Mouse (Mus musculus): ENCODE data around the gene Atg14. TPM values are rescaled to one million over a fixed set of nuclear protein-coding genes. Genes with fewer than 3 reads are reported as not detected.
"Not testable (repeated sequence)": the region's sequence is repeated elsewhere in the genome, so short reads cannot be mapped to it uniquely, and the experiment has no call there.

The Atg14 gene
- total RNA-seq (2021) = 10 to 100 TPM; 13.6 to 16.0 TPM
- long read RNA-seq, experiment 1, transcript Atg14-201 (10 exons, 3,450 nt) = major isoform, 16 of 17 reads
- long read RNA-seq, experiment 1, partial matches to known transcripts = 0 of 17 reads
- long read RNA-seq, experiment 1, other reads (novel, unspliced or antisense) = 1 of 17 reads
- long read RNA-seq, experiment 2, transcript Atg14-201 (10 exons, 3,450 nt) = major isoform, 41 of 45 reads
- long read RNA-seq, experiment 2, partial matches to known transcripts = 4 of 45 reads
- long read RNA-seq, experiment 2, other reads (novel, unspliced or antisense) = 0 of 45 reads

GRCm38 (mm10) chr14:47570549-47570948 is at the start of gene Atg14:
Atg14 (minus strand) TSS chr14:47570649.
- DNase-seq (ENCODE audit: low spot score in 2 of 2) = not testable (repeated sequence)

GRCm38 (mm10) chr14:47618891-47619290 is 48.4 kb upstream of the Atg14 start:
- DNase-seq (ENCODE audit: low spot score in 2 of 2) = no peak

- DNase-seq (ENCODE audit: low spot score in 2 of 2) = no peak
Measured at GRCm38 (mm10) chr14:47613254-47613653, 42.8 kb upstream of the Atg14 start.

- peak; percentile 43 to 46 for DNase-seq (ENCODE audit: low spot score in 2 of 2)
Measured at GRCm38 (mm10) chr14:47597942-47598388, 27.5 kb upstream of the Atg14 start.

GRCm38 (mm10) chr14:47594426-47595103 is 24.1 kb upstream of the Atg14 start:
- DNase-seq (ENCODE audit: low spot score in 2 of 2) = no peak

- no peak for DNase-seq (ENCODE audit: low spot score in 2 of 2)
Measured at GRCm38 (mm10) chr14:47590391-47590975, 20.0 kb upstream of the Atg14 start.

- no peak for DNase-seq (ENCODE audit: low spot score in 2 of 2)
Measured at GRCm38 (mm10) chr14:47589444-47589843, 19.0 kb upstream of the Atg14 start.

- no peak for DNase-seq (ENCODE audit: low spot score in 2 of 2)
Measured at GRCm38 (mm10) chr14:47584346-47584745, 13.9 kb upstream of the Atg14 start.

- no peak for DNase-seq (ENCODE audit: low spot score in 2 of 2)
Measured at GRCm38 (mm10) chr14:47581681-47582080, 11.2 kb upstream of the Atg14 start.

- DNase-seq (ENCODE audit: low spot score in 2 of 2) = no peak
Measured at GRCm38 (mm10) chr14:47581280-47581679, 10.8 kb upstream of the Atg14 start.

GRCm38 (mm10) chr14:47578086-47578485 is 7.6 kb upstream of the Atg14 start:
- peak; percentile 28 to 31 for DNase-seq (ENCODE audit: low spot score in 2 of 2)

- no peak for DNase-seq (ENCODE audit: low spot score in 2 of 2)
Measured at GRCm38 (mm10) chr14:47576687-47577086, 6.2 kb upstream of the Atg14 start.

- no peak for DNase-seq (ENCODE audit: low spot score in 2 of 2)
Measured at GRCm38 (mm10) chr14:47574721-47575120, 4.3 kb upstream of the Atg14 start.

- DNase-seq (ENCODE audit: low spot score in 2 of 2) = no peak
Measured at GRCm38 (mm10) chr14:47572707-47573106, 2.3 kb upstream of the Atg14 start.

- peak; percentile 94 to 95 for DNase-seq (ENCODE audit: low spot score in 2 of 2)
Measured at GRCm38 (mm10) chr14:47567962-47568652, 2.3 kb downstream of the Atg14 start.

- DNase-seq (ENCODE audit: low spot score in 2 of 2) = no peak
Measured at GRCm38 (mm10) chr14:47563106-47563505, 7.3 kb downstream of the Atg14 start.

GRCm38 (mm10) chr14:47562530-47562929 is 7.9 kb downstream of the Atg14 start:
- DNase-seq (ENCODE audit: low spot score in 2 of 2) = no peak

- DNase-seq (ENCODE audit: low spot score in 2 of 2) = no peak
Measured at GRCm38 (mm10) chr14:47560714-47561113, 9.7 kb downstream of the Atg14 start.

GRCm38 (mm10) chr14:47555225-47555624 is 15.2 kb downstream of the Atg14 start:
- no peak for DNase-seq (ENCODE audit: low spot score in 2 of 2)

- DNase-seq (ENCODE audit: low spot score in 2 of 2) = no peak
Measured at GRCm38 (mm10) chr14:47554236-47554635, 16.2 kb downstream of the Atg14 start.

- DNase-seq (ENCODE audit: low spot score in 2 of 2) = no peak
Measured at GRCm38 (mm10) chr14:47553380-47553779, 17.1 kb downstream of the Atg14 start.

GRCm38 (mm10) chr14:47551668-47552067 is 18.8 kb downstream of the Atg14 start:
- DNase-seq (ENCODE audit: low spot score in 2 of 2) = no peak
